Mouse (Mus musculus) urinary bladder, adult 2 months (tissue): Measurements from ENCODE around the gene Mrpl32. TPM values are rescaled to one million over a fixed set of nuclear protein-coding genes. Genes with fewer than 3 reads are reported as not detected.
A peak's percentile ranks its signal among the peaks of the same experiment; 100 is the strongest.

ENCODE experiments used
- DNase-seq: peaks from one replicate; pipeline ENCODE4 v3.0.0; 2022; ENCODE audit warnings: low spot score
- polyA plus RNA-seq: library from polyadenylated mRNA; depleted of rRNA; stranded (reverse); fragments of >200 nt; gene quantifications from 2 replicates; pipeline ENCODE4 v1.2.3, GENCODE M21; 2012; rRNA removed

Mrpl32 gene
- 34.3 and 39.3 TPM in 2 replicates for polyA plus RNA-seq

DNA sequence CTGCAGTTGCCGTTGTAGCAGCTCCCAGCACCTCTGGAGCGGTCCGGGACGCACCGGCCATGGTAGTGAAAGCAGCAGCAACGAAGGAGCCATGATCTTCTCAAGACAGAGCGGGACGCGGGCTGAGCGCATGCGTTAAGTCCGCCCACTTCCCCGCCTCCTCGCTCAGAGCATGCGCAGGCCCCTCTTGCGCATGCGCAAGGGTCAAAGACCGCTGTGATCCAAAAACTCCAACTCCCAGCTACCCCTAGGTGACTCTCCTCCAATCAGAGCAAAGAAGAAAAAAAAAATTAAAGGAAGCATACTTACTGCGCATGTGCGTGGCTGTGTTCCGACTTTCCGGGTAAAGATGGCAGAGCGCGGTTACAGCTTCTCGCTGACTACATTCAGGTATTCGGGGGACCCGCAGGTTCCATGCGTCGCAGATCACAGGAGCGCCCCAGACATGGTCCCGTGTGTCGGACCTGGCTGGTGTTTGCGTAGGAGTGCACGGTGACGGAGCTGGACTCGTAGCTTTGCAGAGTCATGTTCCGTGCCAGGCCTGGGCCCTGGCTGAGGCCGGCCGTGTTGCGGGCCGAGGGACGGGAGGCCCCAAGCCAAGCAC lies at the start of gene Mrpl32, which contains the start of gene Psma2:
Gene Mrpl32 (minus strand): TSS at position 240 of the 604 bp plus-strand sequence.
Gene Psma2 (plus strand): TSS at position 315 of the 604 bp plus-strand sequence.
- DNase-seq, result peak; percentile 92

DNA sequence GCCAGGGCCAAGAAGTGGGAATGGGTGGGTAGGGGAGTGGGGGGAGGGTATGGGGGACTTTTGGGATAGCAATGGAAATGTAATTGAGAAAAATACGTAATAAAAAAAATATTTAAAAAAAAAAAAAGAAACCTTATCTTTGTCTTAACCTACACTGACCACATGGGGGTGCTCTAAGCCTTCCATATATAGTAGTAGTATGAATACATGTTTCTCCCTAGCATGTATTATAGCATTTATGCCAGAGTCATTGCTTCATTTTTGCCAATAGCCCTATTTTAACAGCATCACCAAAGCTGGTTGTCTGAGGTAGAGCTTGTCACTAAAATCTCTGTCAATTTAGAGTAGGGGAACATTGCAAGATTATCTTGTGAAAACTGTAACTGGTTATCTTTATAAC lies 36.3 kb upstream of the Mrpl32 start:
- no peak for DNase-seq

DNA sequence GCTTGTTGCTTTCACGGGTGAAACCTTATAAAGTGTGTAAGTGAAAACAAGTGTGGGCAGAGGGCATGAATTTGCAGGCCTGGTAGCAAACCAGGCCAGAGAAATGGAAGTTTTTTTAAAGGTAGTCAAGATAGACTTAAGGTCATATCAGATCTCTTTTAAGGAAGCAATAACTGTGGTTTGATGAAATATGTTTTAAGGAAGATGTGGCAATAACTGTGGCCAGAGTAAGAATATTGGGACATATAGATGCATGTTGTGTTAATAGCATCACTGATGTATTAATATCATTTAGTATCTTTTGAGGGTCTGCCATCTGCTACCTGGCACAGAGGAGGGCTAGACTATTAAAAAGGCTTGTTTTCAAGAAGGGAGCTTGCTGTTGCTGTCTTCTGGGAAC lies 27.0 kb upstream of the Mrpl32 start:
- no peak for DNase-seq

DNA sequence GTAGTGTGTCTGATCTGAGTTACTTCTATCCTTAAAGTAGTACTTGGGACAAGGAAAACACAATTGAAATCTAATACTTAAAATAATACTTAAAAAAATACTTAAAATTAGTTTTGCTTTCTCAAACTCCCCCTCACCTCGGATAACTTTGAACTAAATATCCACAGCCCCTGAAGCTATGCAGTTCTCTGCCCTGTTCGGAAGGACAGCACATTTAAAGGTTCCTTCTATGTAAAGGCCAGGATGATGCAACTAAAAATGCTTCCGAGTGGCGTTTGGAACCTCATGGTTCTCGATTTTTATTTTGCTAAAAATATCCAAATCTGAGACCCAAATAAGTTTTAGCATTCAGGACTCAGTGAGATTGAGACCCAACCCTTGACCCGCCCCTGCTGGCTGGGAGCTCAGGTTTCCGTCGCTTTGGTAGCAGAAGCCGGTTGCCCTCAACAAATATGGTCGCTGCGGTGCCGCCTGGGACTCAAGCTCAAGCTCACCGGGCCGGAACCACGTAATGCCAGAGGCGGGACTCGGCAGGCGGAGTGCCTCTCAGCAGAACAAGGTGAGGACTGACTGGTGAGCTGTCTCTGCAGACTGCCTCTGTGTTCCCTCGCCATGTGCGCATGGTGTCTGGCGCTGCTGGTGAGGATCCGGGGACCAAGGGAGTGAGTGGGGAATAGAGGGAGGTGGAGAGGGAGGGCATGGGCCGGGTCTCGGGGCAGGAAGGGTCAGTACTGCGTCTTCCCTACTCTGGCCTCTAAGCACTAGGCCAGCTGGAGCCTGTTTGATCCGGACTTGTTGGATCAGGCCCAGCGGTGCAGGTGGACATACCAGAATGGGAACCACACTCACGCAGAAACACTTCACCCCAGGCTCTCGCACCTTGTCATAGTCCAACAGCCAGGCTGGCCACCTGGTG lies 17.0 kb upstream of the Mrpl32 start, which contains the start of gene AW209491:
Gene AW209491 (plus strand): TSS at position 429 of the 916 bp plus-strand sequence.
- DNase-seq, result peak; percentile 88

DNA sequence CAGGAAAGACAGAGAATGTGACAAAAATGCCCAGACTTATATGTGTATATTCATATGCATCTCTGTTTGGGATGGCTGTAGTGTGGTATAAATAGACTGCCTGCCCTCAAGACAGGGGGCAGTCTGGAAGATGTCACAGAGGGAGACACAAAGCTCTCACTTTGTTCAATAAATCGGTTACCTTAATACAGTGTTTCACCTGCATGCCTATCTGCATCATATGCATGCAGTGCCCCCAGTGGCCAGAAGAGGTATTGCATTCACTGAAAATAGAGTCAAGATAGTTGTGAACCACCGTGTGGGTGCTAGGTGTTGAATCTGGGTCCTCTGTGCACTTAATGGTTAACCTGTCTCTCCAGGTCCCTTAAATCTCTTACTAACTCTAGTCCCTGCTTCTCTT lies 5.8 kb upstream of the Mrpl32 start:
- no peak for DNase-seq

DNA sequence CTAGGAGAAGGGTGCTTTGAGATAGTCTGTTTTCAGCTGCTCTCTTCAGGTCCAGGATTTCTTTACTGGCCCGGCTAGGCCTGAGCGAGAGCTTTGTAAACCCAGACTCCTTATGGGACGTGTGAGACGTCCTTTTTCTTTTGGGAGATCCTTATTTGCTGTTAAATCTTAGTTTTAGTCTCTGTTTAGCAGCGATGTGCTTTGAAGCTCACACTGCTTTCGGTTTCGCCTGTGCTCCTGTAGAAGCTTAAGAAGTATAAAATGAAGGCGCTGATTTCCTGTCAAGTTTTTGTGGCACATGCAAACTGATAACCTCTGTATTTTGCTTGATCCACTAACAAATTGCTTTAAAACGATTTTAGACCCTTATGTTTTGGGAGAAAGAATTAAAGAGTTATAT lies 588 bp upstream of the Mrpl32 start:
- DNase-seq, result no peak

DNA sequence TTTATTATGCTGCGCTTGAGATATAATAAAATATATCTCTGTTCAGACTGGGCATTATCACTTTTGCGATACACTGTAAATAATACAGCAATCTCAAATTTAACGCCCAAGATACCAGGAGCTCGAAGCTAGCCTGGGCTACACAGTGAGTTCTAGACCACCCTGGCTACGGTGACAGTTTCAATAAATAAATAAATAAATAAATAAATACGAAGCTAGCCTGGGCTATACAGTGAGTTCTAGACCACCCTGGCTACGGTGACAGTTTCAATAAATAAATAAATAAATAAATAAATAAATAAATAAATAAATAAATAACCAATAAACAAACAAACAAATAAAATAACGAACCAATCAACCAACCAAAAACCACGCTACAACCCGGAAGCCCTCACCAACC lies 502 bp downstream of the Mrpl32 start:
- DNase-seq, result no peak

DNA sequence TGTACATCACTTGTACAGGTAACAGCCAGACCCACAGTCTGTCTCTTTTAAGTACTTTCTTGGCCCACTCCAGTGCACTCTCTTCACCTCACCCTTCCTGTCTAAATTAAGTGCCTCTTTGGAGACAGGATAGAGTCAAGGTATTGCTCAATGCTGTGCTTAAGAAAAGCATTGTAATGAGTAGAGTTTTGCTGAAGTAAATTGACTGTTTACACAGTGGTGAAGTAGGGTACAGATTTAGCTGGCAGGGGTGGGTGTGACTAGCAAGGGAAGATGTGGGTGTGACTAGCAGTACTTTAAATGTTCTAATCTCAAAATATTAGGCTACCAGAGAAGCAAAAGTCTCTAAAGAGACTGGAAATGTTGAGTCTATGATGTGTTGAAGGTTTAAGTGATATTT lies 5.3 kb downstream of the Mrpl32 start:
- DNase-seq, result no peak

DNA sequence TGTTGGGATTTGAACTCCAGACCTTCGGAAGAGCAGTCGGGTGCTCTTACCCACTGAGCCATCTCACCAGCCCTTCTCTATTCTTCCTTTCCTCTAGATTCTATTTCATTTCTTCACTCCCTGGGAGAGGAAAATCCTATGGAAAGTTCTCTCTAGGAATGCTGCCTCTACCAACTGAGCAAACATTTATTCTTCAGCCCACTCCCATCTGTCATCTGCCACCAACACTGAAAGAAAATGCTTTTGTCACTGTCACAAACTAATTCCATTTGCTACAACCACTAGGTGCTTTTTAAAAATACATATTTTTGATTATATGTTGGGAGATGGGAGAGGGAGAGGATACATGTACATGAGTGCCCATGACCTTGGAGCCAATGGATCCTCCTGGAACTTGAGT lies 10.2 kb downstream of the Mrpl32 start:
- DNase-seq, result no peak

DNA sequence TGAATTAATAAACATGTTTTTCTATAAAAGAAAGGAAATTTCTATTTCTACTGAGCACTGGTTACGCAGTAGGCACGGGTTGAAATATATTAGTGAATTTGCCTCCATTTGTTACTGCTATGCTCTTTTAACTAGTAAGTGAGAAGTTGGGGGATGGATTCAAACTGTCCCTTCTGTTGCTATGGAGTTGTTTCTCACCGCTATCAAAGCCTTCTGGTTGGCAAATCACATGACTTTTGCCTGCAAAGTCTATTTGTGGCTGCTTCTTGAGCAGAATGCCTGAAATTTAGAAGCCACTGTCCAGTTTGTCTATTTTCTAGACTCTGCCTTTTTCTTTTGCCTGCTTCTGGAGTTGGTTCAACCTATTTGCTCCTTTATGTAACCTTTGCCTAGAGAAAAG lies 32.6 kb downstream of the Mrpl32 start:
- no peak for DNase-seq

DNA sequence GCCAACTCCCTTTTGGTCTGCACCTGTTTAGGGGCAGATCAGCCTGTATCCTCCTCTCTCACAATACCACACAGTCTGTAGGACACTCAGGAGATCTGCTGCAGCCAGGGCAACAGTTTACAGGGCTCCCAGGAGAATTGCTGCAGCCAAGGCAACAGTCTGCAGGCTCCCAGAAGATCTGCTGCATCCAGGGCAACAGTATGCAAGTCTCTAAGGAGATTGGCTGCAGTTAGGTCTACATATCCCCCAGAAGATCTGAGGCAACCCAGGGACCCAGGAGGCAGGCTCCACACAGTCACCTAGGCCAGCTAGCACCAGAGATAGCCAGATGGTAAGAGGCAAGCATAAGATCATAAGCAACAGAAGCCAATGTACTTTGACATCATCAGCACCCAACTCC lies 38.8 kb downstream of the Mrpl32 start:
- no peak for DNase-seq

DNA sequence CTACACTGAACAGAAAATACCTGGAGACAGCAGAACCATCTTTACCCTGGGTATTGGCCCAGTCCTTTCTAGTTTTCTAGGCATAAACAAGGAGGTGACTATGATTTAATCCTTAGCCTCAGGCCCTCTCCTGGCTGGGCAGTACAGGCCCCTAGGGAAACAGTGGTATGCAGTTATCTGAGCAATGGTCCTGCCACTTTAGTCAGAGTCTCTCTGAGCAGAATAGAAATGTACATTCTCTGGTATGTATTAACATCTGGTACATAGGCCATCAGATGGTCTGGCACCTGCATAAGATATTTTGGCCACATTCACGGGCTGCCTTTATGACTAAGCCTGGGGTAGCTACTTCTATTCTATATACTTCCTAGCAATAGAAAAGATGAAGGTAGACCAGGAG lies 51.6 kb downstream of the Mrpl32 start:
- DNase-seq, result no peak

Other genes starting within 250 kb of the Mrpl32 start
- gene Hecw1, start 89.9 kb downstream of the Mrpl32 start, polyA plus RNA-seq, result 0.03 TPM in 1 of 2 replicates, not detected in the other
- 82.2 and 86.9 TPM in 2 replicates for gene Psma2, start 75 bp upstream of the Mrpl32 start, polyA plus RNA-seq
- 13.6 and 16.3 TPM in 2 replicates for gene AW209491, start 17.0 kb upstream of the Mrpl32 start, polyA plus RNA-seq